Mouse (Mus musculus) small intestine, adult 2 months (tissue): ENCODE results near the gene Uaca.

ENCODE experiments used
- CTCF ChIP-seq: fragments of 200-500 bp; IDR thresholded peaks from 2 replicates; pipeline ENCODE4 v1.5.1; 2012; ENCODE audit warnings: low read depth, mild to moderate bottlenecking, control low read depth, inconsistent platforms, low read length, moderate library complexity, mixed read lengths; ENCODE audit not compliant: insufficient replicate concordance, insufficient read length; ENCODE audit errors: extremely low read depth
- POLR2A ChIP-seq: fragments of 200-500 bp; IDR thresholded peaks from 2 replicates; pipeline ENCODE4 v1.6.1; 2012; ENCODE audit warnings: low read depth, mild to moderate bottlenecking, control low read depth, inconsistent platforms, low read length, moderate library complexity

DNA sequence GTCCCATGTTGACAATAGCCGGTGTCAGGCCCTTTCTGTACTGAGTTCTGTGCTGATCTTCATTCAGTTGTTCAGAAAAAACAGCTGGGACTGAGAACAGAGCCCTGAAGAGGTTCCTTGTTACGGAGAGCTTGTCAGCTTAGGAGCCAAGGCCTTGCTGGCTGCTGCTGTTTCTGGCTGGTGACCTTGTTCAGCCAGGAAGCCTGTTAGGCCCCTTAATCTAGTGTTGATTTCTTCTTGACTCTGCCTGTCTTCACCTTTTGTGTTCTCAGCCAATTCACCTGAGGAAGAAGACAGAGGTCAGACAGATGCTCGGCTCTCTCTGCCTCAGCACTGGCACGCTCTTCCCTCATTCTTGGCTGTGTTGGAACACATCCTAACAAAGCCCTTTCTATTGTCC, 104.9 kb downstream of the Uaca start:
- no peak for TF ChIP-seq CTCF
- no peak for TF ChIP-seq POLR2A
